Mouse (Mus musculus) MEL-GATA-1-ER (cell line): ENCODE data around the gene Anapc5.
A peak's percentile ranks its signal among the peaks of the same experiment; 100 is the strongest.

Experiments
- DNase-seq: peaks from one replicate; pipeline ENCODE4 v3.0.0-alpha.2; 2012; ENCODE audit warnings: low read depth; ENCODE audit errors: extremely low read depth

Anapc5 gene

GRCm38 (mm10) chr5:122769101-122769568 lies 52.0 kb downstream of the Anapc5 start:
- DNase-seq, result peak; percentile 96

GRCm38 (mm10) chr5:122767283-122767682 lies 53.9 kb downstream of the Anapc5 start:
- DNase-seq, result no peak

GRCm38 (mm10) chr5:122764032-122764464 lies 57.1 kb downstream of the Anapc5 start:
- DNase-seq, result no peak

GRCm38 (mm10) chr5:122763271-122764031 lies 57.7 kb downstream of the Anapc5 start:
- no peak for DNase-seq

GRCm38 (mm10) chr5:122756680-122757079 lies 64.5 kb downstream of the Anapc5 start:
- DNase-seq, result no peak

- no peak for DNase-seq
Observed at GRCm38 (mm10) chr5:122756144-122756543, 65.0 kb downstream of the Anapc5 start.

GRCm38 (mm10) chr5:122755620-122756019 lies 65.5 kb downstream of the Anapc5 start:
- DNase-seq, result no peak

- no peak for DNase-seq
Observed at GRCm38 (mm10) chr5:122754477-122754876, 66.7 kb downstream of the Anapc5 start.

GRCm38 (mm10) chr5:122747950-122748349 lies 73.2 kb downstream of the Anapc5 start:
- DNase-seq, result no peak

- no peak for DNase-seq
Observed at GRCm38 (mm10) chr5:122743880-122744422, 77.2 kb downstream of the Anapc5 start.
